Mouse (Mus musculus) cerebellum, adult 2 months (tissue): ENCODE measurements around the gene Wdr54.

ENCODE experiments used
- CTCF ChIP-seq: fragments of 200-500 bp; IDR thresholded peaks from 2 replicates; pipeline ENCODE4 v1.5.1; 2011; ENCODE audit warnings: low read depth, mild to moderate bottlenecking, control low read depth, low read length, moderate library complexity, borderline replicate concordance; ENCODE audit not compliant: insufficient read depth
- POLR2A ChIP-seq: fragments of 200-500 bp; IDR thresholded peaks from 2 replicates; pipeline ENCODE4 v1.6.1; 2011; ENCODE audit warnings: low read length, control low read depth, borderline replicate concordance; ENCODE audit not compliant: insufficient read depth

DNA sequence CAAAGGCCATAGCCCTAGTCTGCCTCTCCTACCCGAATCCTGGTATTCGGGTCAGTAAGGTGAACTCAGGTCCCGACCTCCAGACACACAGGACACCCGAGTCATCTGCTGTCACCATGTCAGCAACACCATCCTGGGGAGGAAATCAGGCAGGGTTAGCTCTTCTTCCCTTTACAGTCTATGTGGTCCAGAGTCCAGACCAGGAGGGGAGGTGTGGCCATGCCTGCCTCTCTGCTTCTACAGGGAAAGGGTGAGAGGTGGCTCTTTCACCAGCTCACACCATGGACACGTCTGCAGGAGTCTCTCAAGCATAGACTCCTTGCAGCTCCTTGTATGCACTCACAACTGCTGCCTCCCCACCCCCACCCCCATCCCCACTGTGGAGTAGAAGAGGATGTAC is 2.7 kb downstream of the Wdr54 start:
- TF ChIP-seq CTCF (no peak), POLR2A (no peak)
